Mouse (Mus musculus): ENCODE measurements at regions not wholly inside any gene's neighbourhood (a gene's known extent, or its start where the extent isn't known, plus 50 kb on each side); places are given as distances from the start of the nearest gene placed in this dataset.

GRCm38 (mm10) chr1:186425421-186425820, 280.4 kb downstream of the Tgfb2 start:
- no peak for TF ChIP-seq MAZ (IDR thresholded peaks at IDR 0.05; ENCODE audit: low read depth, low read length)
- TF ChIP-seq CTCF (IDR thresholded peaks at IDR 0.05 in 2 of 3, conservative IDR thresholded peaks at IDR 0.05 in 1 of 3; ENCODE audit: control insufficient read depth in 1 of 3, insufficient read depth in 1 of 3, low read depth in 2 of 3, low read length in 3 of 3, poor library complexity in 1 of 3, severe bottlenecking in 1 of 3), result no peak
- no peak for TF ChIP-seq ZC3H11A (IDR thresholded peaks at IDR 0.05; ENCODE audit: low read depth, low read length)
- no peak for TF ChIP-seq MAX (IDR thresholded peaks at IDR 0.05; ENCODE audit: low read length)
- no peak for TF ChIP-seq RAD21 (IDR thresholded peaks at IDR 0.05; ENCODE audit: low read depth, low read length)
- TF ChIP-seq BHLHE40 (IDR thresholded peaks at IDR 0.05; ENCODE audit: borderline replicate concordance, low read depth, low read length), result no peak
- TF ChIP-seq ELF1 (IDR thresholded peaks at IDR 0.05; ENCODE audit: low read depth, low read length), result no peak
- TF ChIP-seq UBTF (IDR thresholded peaks at IDR 0.05; ENCODE audit: borderline replicate concordance, insufficient read depth, low read depth, low read length), result no peak
- TF ChIP-seq TAL1 (IDR thresholded peaks at IDR 0.05; ENCODE audit: low read length), result no peak
- no peak for TF ChIP-seq POLR2A (IDR thresholded peaks at IDR 0.05; ENCODE audit: control insufficient read depth in 1 of 2, insufficient read depth in 1 of 2, low read depth in 1 of 2, low read length in 2 of 2, poor library complexity in 1 of 2)
- TF ChIP-seq TBP (IDR thresholded peaks at IDR 0.05; ENCODE audit: low read depth, low read length), result no peak
- no peak for TF ChIP-seq ZNF384 (IDR thresholded peaks at IDR 0.05; ENCODE audit: low read depth, low read length)
- TF ChIP-seq CHD1 (IDR thresholded peaks at IDR 0.05; ENCODE audit: low read depth, low read length), result no peak
- no peak for TF ChIP-seq NRF1 (IDR thresholded peaks at IDR 0.05; ENCODE audit: insufficient read depth, low read depth, low read length, poor library complexity, severe bottlenecking)

Data from MEL (cell line).